Mouse (Mus musculus) C2C12 (cell line): ENCODE results near the gene Bcr.

Experiments
- CEBPB ChIP-seq: IDR thresholded peaks from one replicate; pipeline ENCODE4 v1.6.1; 2011; ENCODE audit warnings: low read depth, mild to moderate bottlenecking, control low read depth, moderate library complexity
- CTCF ChIP-seq: IDR thresholded peaks from one replicate; pipeline ENCODE4 v1.5.1; 2011; ENCODE audit not compliant: control insufficient read depth, insufficient read depth, insufficient read length
- FOSL1 ChIP-seq: IDR thresholded peaks from one replicate; pipeline ENCODE4 v1.8.0; 2011; ENCODE audit warnings: mild to moderate bottlenecking, low read length; ENCODE audit not compliant: poor library complexity, insufficient read depth, severe bottlenecking
- MAX ChIP-seq: IDR thresholded peaks from one replicate; pipeline ENCODE4 v1.6.1; 2011; ENCODE audit warnings: mild to moderate bottlenecking, control low read depth
- MYOD1 ChIP-seq: IDR thresholded peaks from one replicate; pipeline ENCODE4 v1.6.1; 2011; ENCODE audit warnings: low read depth; ENCODE audit not compliant: control insufficient read depth, insufficient read length

DNA sequence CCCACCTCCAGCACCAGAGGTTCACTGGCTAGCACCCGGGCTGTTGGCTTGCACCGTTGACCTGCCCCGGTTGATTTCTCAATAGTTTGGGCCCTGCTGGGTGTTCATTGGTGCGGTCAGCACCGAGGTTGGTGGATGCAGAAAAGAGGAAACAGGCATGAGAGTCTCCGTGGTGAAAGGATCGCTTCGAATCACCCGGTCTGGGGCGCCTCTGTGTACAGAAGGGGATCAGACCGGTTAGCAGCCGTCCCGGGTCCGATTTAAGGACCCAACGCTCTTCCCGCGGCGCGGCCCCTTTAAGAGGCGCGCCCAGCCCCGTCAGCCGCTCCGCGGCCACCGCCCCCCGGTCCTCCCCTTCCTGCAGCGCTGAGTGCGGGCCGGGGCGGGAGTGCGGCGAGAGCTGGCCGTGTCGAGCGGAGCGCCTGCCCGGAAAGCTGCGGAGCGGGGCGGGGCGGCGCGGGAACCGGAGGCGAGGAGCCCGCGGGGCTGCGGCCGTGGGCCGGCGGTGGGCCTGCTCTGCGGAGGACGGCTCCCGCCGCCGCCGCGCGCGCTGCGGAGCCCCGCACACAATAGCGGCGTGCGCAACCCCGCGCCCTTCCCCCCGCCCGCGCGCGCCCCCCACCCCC lies at the start of gene Bcr:
- TF ChIP-seq CTCF (no peak), FOSL1 (no peak), CEBPB (peak; percentile 55), MAX (no peak), MYOD1 (no peak)
